Mouse (Mus musculus): Measurements from ENCODE around the gene Fbxo21.
A peak's percentile ranks its signal among the peaks of the same experiment; 100 is the strongest.

Gene Fbxo21

GRCm38 (mm10) chr5:117980921-117981320, 4.4 kb downstream of the Fbxo21 start:
- no peak for DNase-seq (ENCODE audit: low spot score in 2 of 2)

- no peak for DNase-seq (ENCODE audit: low spot score in 2 of 2)
These were observed 5.4 kb downstream of the Fbxo21 start for GRCm38 (mm10) chr5:117981943-117982342.

GRCm38 (mm10) chr5:117986327-117986726, 9.8 kb downstream of the Fbxo21 start:
- no peak for DNase-seq (ENCODE audit: low spot score in 2 of 2)

- DNase-seq (ENCODE audit: low spot score in 2 of 2), result no peak
These were observed 11.4 kb downstream of the Fbxo21 start for GRCm38 (mm10) chr5:117987891-117988290.

GRCm38 (mm10) chr5:117988367-117988766, 11.8 kb downstream of the Fbxo21 start:
- no peak for DNase-seq (ENCODE audit: low spot score in 2 of 2)

GRCm38 (mm10) chr5:117989773-117990172, 13.2 kb downstream of the Fbxo21 start:
- DNase-seq (ENCODE audit: low spot score in 2 of 2), result no peak

- DNase-seq (ENCODE audit: low spot score in 2 of 2), result no peak
These were observed 14.4 kb downstream of the Fbxo21 start for GRCm38 (mm10) chr5:117990957-117991356.

GRCm38 (mm10) chr5:117993550-117993949, 17.0 kb downstream of the Fbxo21 start:
- no peak for DNase-seq (ENCODE audit: low spot score in 2 of 2)

- DNase-seq (ENCODE audit: low spot score in 2 of 2), result no peak
These were observed 18.9 kb downstream of the Fbxo21 start for GRCm38 (mm10) chr5:117995372-117995901.

- no peak for DNase-seq (ENCODE audit: low spot score in 2 of 2)
These were observed 19.4 kb downstream of the Fbxo21 start for GRCm38 (mm10) chr5:117995911-117996310.

- DNase-seq (ENCODE audit: low spot score in 2 of 2), result no peak
These were observed 20.1 kb downstream of the Fbxo21 start for GRCm38 (mm10) chr5:117996581-117996980.

- DNase-seq (ENCODE audit: low spot score in 2 of 2), result no peak
These were observed 21.0 kb downstream of the Fbxo21 start for GRCm38 (mm10) chr5:117997434-117997970.

- no peak for DNase-seq (ENCODE audit: low spot score in 2 of 2)
These were observed 22.5 kb downstream of the Fbxo21 start for GRCm38 (mm10) chr5:117999061-117999460.

GRCm38 (mm10) chr5:117999584-117999983, 23.1 kb downstream of the Fbxo21 start:
- DNase-seq (ENCODE audit: low spot score in 2 of 2), result no peak

GRCm38 (mm10) chr5:118002059-118002458, 25.5 kb downstream of the Fbxo21 start:
- DNase-seq (ENCODE audit: low spot score in 2 of 2), result peak in 1 of 2 experiments; percentile 67

GRCm38 (mm10) chr5:118004619-118005018, 28.1 kb downstream of the Fbxo21 start:
- peak in 1 of 2 experiments; percentile 49 for DNase-seq (ENCODE audit: low spot score in 2 of 2)

GRCm38 (mm10) chr5:118005728-118006127, 29.2 kb downstream of the Fbxo21 start:
- no peak for DNase-seq (ENCODE audit: low spot score in 2 of 2)

- no peak for DNase-seq (ENCODE audit: low spot score in 2 of 2)
These were observed 31.8 kb downstream of the Fbxo21 start for GRCm38 (mm10) chr5:118008344-118008743.

GRCm38 (mm10) chr5:118010872-118011271, 34.3 kb downstream of the Fbxo21 start:
- DNase-seq (ENCODE audit: low spot score in 2 of 2), result no peak

GRCm38 (mm10) chr5:118011796-118012195, 35.3 kb downstream of the Fbxo21 start:
- no peak for DNase-seq (ENCODE audit: low spot score in 2 of 2)

GRCm38 (mm10) chr5:118015028-118015427, 38.5 kb downstream of the Fbxo21 start:
- no peak for DNase-seq (ENCODE audit: low spot score in 2 of 2)

- DNase-seq (ENCODE audit: low spot score in 2 of 2), result no peak
These were observed 39.1 kb downstream of the Fbxo21 start for GRCm38 (mm10) chr5:118015669-118016068.

- no peak for DNase-seq (ENCODE audit: low spot score in 2 of 2)
These were observed 41.0 kb downstream of the Fbxo21 start for GRCm38 (mm10) chr5:118017527-118017926.

GRCm38 (mm10) chr5:118019905-118020304, 43.4 kb downstream of the Fbxo21 start:
- no peak for DNase-seq (ENCODE audit: low spot score in 2 of 2)

Measured in frontal cortex, postnatal 14 days (tissue).